Mouse (Mus musculus): ENCODE data around the gene Nr4a1.

Gene Nr4a1

GRCm38 (mm10) chr15:101312006-101312405 lies 57.9 kb downstream of the Nr4a1 start:
- no peak for DNase-seq (ENCODE audit: low spot score in 2 of 2)

- no peak for DNase-seq (ENCODE audit: low spot score in 2 of 2)
Measured at GRCm38 (mm10) chr15:101315378-101315777, 61.3 kb downstream of the Nr4a1 start.

- DNase-seq (ENCODE audit: low spot score in 2 of 2), result peak; percentile 68 to 86
Measured at GRCm38 (mm10) chr15:101315832-101316231, 61.8 kb downstream of the Nr4a1 start.

- DNase-seq (ENCODE audit: low spot score in 2 of 2), result no peak
Measured at GRCm38 (mm10) chr15:101316279-101316912, 62.3 kb downstream of the Nr4a1 start.

- no peak for DNase-seq (ENCODE audit: low spot score in 2 of 2)
Measured at GRCm38 (mm10) chr15:101316913-101317813, 63.1 kb downstream of the Nr4a1 start.

GRCm38 (mm10) chr15:101317814-101318500 lies 63.9 kb downstream of the Nr4a1 start:
- DNase-seq (ENCODE audit: low spot score in 2 of 2), result no peak

- no peak for DNase-seq (ENCODE audit: low spot score in 2 of 2)
Measured at GRCm38 (mm10) chr15:101318889-101319765, 65.1 kb downstream of the Nr4a1 start.

GRCm38 (mm10) chr15:101320010-101320617 lies 66.0 kb downstream of the Nr4a1 start:
- DNase-seq (ENCODE audit: low spot score in 2 of 2), result no peak

GRCm38 (mm10) chr15:101320618-101321041 lies 66.6 kb downstream of the Nr4a1 start:
- DNase-seq (ENCODE audit: low spot score in 2 of 2), result no peak

GRCm38 (mm10) chr15:101321126-101321525 lies 67.1 kb downstream of the Nr4a1 start:
- DNase-seq (ENCODE audit: low spot score in 2 of 2), result no peak

- no peak for DNase-seq (ENCODE audit: low spot score in 2 of 2)
Measured at GRCm38 (mm10) chr15:101322106-101322505, 68.0 kb downstream of the Nr4a1 start.

GRCm38 (mm10) chr15:101322640-101323039 lies 68.6 kb downstream of the Nr4a1 start:
- DNase-seq (ENCODE audit: low spot score in 2 of 2), result no peak

GRCm38 (mm10) chr15:101323511-101323910 lies 69.4 kb downstream of the Nr4a1 start:
- DNase-seq (ENCODE audit: low spot score in 2 of 2), result no peak

Data from spleen, postnatal 10 days (tissue).